Mouse (Mus musculus) lung, embryonic 16.5 days (tissue): Measurements from ENCODE around the gene Podn. TPM values are rescaled to one million over a fixed set of nuclear protein-coding genes. Genes with fewer than 3 reads are reported as not detected.
"Not testable (repeated sequence)": the region's sequence is repeated elsewhere in the genome, so short reads cannot be mapped to it uniquely, and the experiment has no call there.

Source experiments
- ATAC-seq: fragments of 200-750 bp; cut with Nextera tagmentation; 2 replicates; pipeline ENCODE4 v1.8.0; 2017; ENCODE audit warnings: low read depth, mild to moderate bottlenecking, moderate library complexity
- H3K27ac ChIP-seq: fragments of 300-500 bp; sonication (generic); 2 replicates; pipeline ENCODE4 v1.5.1; 2014; ENCODE audit warnings: mild to moderate bottlenecking, control low read depth, low read length
- H3K27me3 ChIP-seq: fragments of 300-500 bp; sonication (generic); 2 replicates; pipeline ENCODE4 v1.6.1; 2014; ENCODE audit warnings: low read depth, low read length, mixed read lengths; ENCODE audit not compliant: control insufficient read depth, insufficient read depth
- H3K36me3 ChIP-seq: fragments of 300-500 bp; sonication (generic); 2 replicates; pipeline ENCODE4 v1.6.1; 2014; ENCODE audit warnings: low read length; ENCODE audit not compliant: control insufficient read depth, insufficient read depth
- H3K4me1 ChIP-seq: fragments of 300-500 bp; sonication (generic); replicated peaks from 2 replicates; pipeline ENCODE4 v1.6.1; 2014; ENCODE audit warnings: low read length, mixed read lengths; ENCODE audit not compliant: control insufficient read depth, insufficient read depth
- H3K4me2 ChIP-seq: fragments of 300-500 bp; sonication (generic); 2 replicates; pipeline ENCODE4 v1.6.1; 2014; ENCODE audit warnings: low read depth, low read length, control low read depth
- H3K4me3 ChIP-seq: fragments of 300-500 bp; sonication (generic); 2 replicates; pipeline ENCODE4 v1.5.1; 2014; ENCODE audit warnings: mild to moderate bottlenecking, low read length, control low read depth
- H3K9ac ChIP-seq: fragments of 300-500 bp; sonication (generic); 2 replicates; pipeline ENCODE4 v1.6.1; 2014; ENCODE audit warnings: low read length, control low read depth
- H3K9me3 ChIP-seq: fragments of 300-500 bp; sonication (generic); 2 replicates; pipeline ENCODE4 v1.6.1; 2016; ENCODE audit warnings: low read length; ENCODE audit not compliant: control insufficient read depth
- WGBS: fragments of 180-500 bp; shearing (Covaris S2); extraction: QIAGEN DNeasy Blood & Tissue Kit; methylation state at CpG from one replicate; pipeline ENCODE4 v1.1.7; 2014; 5-methylcytosine and 5-hydroxymethylcytosine counted together
- polyA plus RNA-seq: library from polyadenylated mRNA; unstranded; fragments of >200 nt; fragmentation: Nextera tagmentation; extraction: Ambion mirVana; gene quantifications from 2 replicates; pipeline ENCODE4 v1.2.1, GENCODE M21; 2015

The Podn gene
- polyA plus RNA-seq, result 1.5 and 1.8 TPM in 2 replicates

DNA sequence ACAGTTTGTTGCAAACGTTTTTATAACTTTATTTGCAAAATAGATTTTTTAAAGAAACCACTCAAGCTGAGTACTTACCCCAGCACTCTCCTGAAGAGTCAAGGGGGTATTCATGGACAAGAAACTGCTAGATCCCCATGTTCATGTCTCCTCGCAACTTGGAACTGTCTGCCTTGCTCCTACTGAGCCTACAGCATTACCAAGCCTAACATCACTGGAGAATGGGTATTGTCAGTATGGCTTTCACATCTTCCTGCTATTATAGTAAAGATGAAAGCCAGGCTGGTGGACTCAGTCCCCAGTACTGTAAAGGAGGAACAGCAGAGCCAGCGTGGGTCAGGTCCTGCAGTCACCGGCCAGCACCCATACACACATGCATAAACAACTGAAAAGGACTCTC lies at the start of gene Podn:
TSS of gene Podn (minus strand) at position 101 of the 400 bp plus-strand sequence.
- no peaks in the 10 kb centered on the region; the same call in none of the 2 replicates for H3K36me3 ChIP-seq
- no peak for ATAC-seq
- no peak within 1 kb of the TSS for H3K9ac ChIP-seq
- H3K9me3 ChIP-seq, result no peaks in the 10 kb centered on the region
- no peak within 1 kb of the TSS for H3K4me3 ChIP-seq
- H3K27ac ChIP-seq, result no peak within 1 kb of the TSS
- H3K4me1 ChIP-seq, result no peaks in the 10 kb centered on the region
- H3K4me2 ChIP-seq, result no peak within 1 kb of the TSS
- no peaks in the 10 kb centered on the region for H3K27me3 ChIP-seq
- WGBS, result 80% methylated on average over 4 of the region's 4 CpGs

DNA sequence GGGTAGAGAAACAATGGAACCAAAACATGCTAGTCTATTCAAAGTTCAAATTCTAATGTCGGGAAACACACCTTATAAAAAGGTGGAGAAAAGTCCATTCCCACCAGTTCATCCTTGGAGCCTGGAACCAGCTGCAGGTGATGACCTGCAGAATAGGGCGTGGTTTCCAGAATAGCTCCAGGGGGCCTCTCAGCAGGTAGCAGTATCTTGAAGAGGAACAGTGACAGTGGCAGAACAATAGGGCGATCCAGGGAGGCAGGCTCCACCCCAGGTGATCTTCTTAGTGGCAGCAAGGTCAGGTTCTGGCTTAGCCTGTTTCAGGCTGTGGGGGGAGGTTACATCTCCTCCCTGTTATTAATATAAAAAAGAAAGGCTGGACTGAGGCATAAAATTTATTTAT lies 49.3 kb upstream of the Podn start:
- not testable (repeated sequence) for H3K4me1 ChIP-seq, H3K27me3 ChIP-seq, H3K9me3 ChIP-seq, H3K4me3 ChIP-seq, H3K4me2 ChIP-seq, H3K27ac ChIP-seq, H3K9ac ChIP-seq, H3K36me3 ChIP-seq, ATAC-seq
- WGBS, result 46% methylated on average over 3 of the region's 3 CpGs

DNA sequence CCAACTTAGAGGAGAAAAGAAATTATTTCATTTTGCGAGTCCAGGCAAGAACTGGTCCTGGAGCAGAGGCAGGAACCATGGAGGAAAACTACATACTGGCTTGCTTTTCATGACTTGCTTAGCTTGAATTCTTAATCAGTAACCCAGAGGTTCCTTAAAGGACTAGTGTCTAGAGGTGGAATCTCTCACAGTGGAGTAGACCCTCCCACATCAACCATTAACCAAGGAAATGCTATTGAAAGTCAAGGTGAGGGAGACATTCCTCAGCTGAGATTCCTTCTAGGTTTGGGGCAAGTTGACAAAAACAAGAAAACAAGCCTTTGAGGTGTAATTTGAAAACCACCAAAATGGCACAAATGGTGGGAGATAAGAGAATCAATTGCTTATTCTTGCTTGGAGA lies 48.6 kb upstream of the Podn start, which contains the start of gene Scp2:
TSS of gene Scp2 (minus strand) at position 119 of the 400 bp plus-strand sequence.
- H3K9ac ChIP-seq, result no peak within 1 kb of the TSS

DNA sequence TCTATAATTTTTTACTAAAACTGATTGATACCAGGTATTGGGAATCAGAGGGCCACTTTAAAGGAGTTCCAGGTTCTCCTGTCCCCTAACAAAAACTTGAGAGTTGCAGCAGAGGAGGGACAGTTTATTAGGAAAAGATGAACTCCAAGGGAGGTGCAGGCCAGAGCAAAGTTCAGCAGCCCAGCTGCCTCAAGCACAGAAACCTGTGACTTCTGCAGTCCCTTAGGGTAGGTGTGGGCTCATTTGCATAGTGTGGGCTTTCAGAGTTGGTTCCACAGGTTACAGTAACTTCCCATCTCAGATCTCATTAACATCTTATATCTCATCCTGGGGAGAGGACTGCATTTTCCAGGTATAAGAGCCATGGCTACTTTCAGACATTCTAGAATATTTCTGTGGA lies 47.5 kb upstream of the Podn start:
- H3K9me3 ChIP-seq, result no peaks in the 10 kb centered on the region
- no peak overlapping the region for H3K4me3 ChIP-seq
- no peak for ATAC-seq
- no peak overlapping the region for H3K27ac ChIP-seq
- no peaks in the 10 kb centered on the region for H3K27me3 ChIP-seq
- H3K36me3 ChIP-seq, result no peaks in the 10 kb centered on the region
- no peaks in the 10 kb centered on the region for H3K4me1 ChIP-seq
- H3K9ac ChIP-seq, result no peak overlapping the region
- H3K4me2 ChIP-seq, result no peak overlapping the region

More for the DNA sequence above, 48.6 kb upstream of the Podn start, which contains the start of gene Scp2:
- H3K27ac ChIP-seq, result no peak within 1 kb of the TSS
- no peak for ATAC-seq
- 73% methylated on average over 1 of the region's 1 CpGs for WGBS
- H3K4me1 ChIP-seq, result no peaks in the 10 kb centered on the region
- H3K4me2 ChIP-seq, result no peak within 1 kb of the TSS
- no peaks in the 10 kb centered on the region for H3K27me3 ChIP-seq
- no peaks in the 10 kb centered on the region for H3K9me3 ChIP-seq
- H3K4me3 ChIP-seq, result no peak within 1 kb of the TSS
- H3K36me3 ChIP-seq, result no peaks in the 10 kb centered on the region

DNA sequence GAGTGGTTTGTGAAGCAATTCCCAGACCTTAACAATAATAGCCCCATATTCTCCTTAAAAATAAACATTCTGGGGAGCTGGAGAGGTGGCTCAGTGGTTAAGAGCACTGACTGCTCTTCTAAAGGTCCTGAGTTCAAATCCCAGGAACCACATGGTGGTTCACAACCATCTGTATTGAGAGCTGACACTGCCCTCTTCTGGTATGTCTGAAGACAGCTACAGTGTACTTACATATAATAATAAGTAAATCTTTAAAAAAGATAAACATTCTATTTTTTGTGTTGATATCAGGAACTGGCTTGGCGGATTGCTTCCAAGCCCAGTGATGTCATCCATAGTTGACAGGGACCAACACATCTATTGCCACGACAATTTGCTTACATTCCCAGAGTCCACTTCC lies 46.9 kb upstream of the Podn start:
- not testable (repeated sequence) for H3K27me3 ChIP-seq, H3K4me3 ChIP-seq, H3K9me3 ChIP-seq, H3K4me1 ChIP-seq, ATAC-seq, H3K4me2 ChIP-seq, H3K27ac ChIP-seq, H3K9ac ChIP-seq, H3K36me3 ChIP-seq
- 61% methylated on average over 2 of the region's 2 CpGs for WGBS

DNA sequence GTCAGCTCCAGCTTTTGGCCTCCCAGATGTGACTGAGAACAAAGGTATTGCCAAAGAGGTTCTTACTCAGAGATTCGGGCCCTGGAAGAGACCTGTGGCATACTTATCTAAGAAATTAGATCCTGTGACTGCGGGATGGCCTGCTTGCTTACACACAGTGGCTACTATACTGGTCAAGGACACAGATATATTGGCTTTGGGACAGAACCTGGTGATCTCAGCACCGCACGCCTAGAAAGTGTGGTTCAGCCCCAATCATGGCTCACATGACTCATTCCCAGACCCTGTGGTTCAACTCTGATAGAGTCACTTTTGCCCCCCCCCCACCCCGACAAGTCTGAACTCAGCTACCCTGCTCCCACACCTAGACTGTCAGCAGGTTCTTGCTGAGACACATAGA lies 40.7 kb upstream of the Podn start:
- no peak overlapping the region for H3K4me2 ChIP-seq
- H3K36me3 ChIP-seq, result no peaks in the 10 kb centered on the region
- no peaks in the 10 kb centered on the region for H3K4me1 ChIP-seq
- no peaks in the 10 kb centered on the region for H3K9me3 ChIP-seq
- H3K27ac ChIP-seq, result no peak overlapping the region
- H3K4me3 ChIP-seq, result no peak overlapping the region
- ATAC-seq, result no peak
- no peaks in the 10 kb centered on the region for H3K27me3 ChIP-seq
- H3K9ac ChIP-seq, result no peak overlapping the region
- WGBS, result 77% methylated on average over 5 of the region's 5 CpGs

DNA sequence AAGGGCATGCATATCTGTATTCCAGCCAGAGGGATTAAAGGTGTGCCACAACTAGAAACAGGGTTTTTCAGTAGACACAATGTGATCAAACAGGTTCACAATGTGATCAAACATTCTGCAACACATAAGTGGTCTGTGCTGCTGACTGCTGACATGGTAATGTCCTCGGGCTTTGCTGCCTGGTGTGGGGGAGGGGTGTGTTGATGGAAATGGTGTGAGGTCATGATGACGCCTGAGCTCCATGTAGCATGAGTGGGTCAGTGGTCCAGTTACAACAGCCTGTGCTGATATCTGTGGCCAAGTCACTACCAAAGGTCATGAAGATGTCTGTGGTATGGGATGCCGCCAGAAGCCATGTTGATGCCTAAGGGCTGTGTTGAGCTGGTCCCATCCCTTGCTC lies 34.2 kb upstream of the Podn start:
- ATAC-seq, result no peak
- no peak overlapping the region for H3K9ac ChIP-seq
- H3K4me1 ChIP-seq, result no peaks in the 10 kb centered on the region
- H3K9me3 ChIP-seq, result no peaks in the 10 kb centered on the region
- H3K4me3 ChIP-seq, result no peak overlapping the region
- H3K36me3 ChIP-seq, result no peaks in the 10 kb centered on the region
- H3K27ac ChIP-seq, result no peak overlapping the region
- 67% methylated on average over 3 of the region's 3 CpGs for WGBS
- H3K4me2 ChIP-seq, result no peak overlapping the region
- no peaks in the 10 kb centered on the region for H3K27me3 ChIP-seq

DNA sequence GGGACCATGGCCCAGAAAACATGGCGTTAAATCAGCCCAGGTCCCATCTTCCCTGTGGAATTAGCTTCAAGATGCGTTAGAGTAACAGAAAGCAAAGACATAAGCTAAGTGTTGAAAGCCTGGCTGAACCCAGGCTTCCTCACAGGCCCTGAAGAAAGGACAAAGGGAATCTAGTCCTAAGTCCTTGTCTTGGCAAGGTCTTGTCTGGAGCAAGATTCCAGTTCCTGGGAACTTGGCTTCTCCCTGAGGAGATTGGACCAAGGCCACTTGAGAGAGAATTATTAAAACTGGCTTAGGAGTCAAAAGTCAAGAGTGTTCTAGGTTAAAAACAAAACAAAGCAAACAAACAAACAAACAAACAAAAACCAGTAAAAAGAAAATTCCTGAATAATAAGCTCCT lies 32.1 kb upstream of the Podn start:
- Histone ChIP-seq H3K9ac (no peak overlapping the region), H3K4me1 (no peaks in the 10 kb centered on the region), H3K4me3 (no peak overlapping the region), H3K36me3 (no peaks in the 10 kb centered on the region), H3K27ac (no peak overlapping the region), H3K9me3 (no peaks in the 10 kb centered on the region), H3K27me3 (no peaks in the 10 kb centered on the region), H3K4me2 (no peak overlapping the region)
- WGBS, result 93% methylated on average over 2 of the region's 2 CpGs
- no peak for ATAC-seq

DNA sequence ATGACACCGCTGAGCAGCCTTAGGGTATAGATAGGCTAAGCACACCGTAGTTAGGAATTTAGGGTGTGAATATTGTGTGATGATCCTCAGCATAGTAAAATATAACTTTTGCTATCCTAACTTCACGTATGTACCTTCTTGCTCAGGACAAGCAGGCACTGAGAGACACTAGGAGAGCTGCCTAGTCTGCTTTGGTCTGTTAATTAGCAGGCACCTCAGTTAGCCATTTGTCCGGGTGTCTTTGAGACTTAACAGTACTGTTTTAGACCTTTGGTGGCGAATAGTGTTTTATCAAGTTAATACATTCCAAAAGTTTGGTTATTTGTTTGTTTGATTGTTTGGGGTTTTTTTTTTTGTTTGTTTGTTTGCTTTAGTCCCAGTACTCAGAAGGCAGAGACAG lies 31.3 kb upstream of the Podn start:
- ATAC-seq, result no peak
- Histone ChIP-seq H3K9ac (no peak overlapping the region), H3K27me3 (no peaks in the 10 kb centered on the region), H3K27ac (no peak overlapping the region), H3K9me3 (no peaks in the 10 kb centered on the region), H3K36me3 (no peaks in the 10 kb centered on the region), H3K4me3 (no peak overlapping the region), H3K4me1 (no peaks in the 10 kb centered on the region), H3K4me2 (no peak overlapping the region)
- WGBS, result 83% methylated on average over 5 of the region's 5 CpGs

DNA sequence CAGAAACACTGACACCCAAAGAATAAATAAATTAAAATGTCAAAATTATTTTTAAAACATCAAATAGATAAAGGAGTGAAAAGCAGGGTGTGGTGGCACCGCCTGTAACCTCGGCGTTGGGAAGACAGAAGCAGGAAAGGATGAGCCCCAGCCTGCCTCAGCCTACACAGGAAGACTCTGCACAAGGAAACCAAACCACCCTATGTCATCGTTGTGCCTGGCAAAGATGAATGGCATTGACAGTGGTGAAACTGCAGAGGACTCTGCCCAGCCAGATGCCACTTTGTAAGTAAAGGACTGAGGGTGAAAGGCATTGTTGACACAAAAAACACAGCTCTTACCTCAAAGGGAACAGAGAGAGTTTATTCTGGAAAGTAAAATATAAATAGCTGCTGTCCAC lies 30.0 kb upstream of the Podn start:
- no peak overlapping the region for H3K4me3 ChIP-seq
- no peaks in the 10 kb centered on the region for H3K9me3 ChIP-seq
- 63% methylated on average over 4 of the region's 4 CpGs for WGBS
- no peak overlapping the region for H3K4me2 ChIP-seq
- H3K9ac ChIP-seq, result no peak overlapping the region
- H3K27ac ChIP-seq, result no peak overlapping the region
- H3K4me1 ChIP-seq, result no peaks in the 10 kb centered on the region
- H3K27me3 ChIP-seq, result no peaks in the 10 kb centered on the region
- no peak for ATAC-seq
- H3K36me3 ChIP-seq, result no peaks in the 10 kb centered on the region
